Mouse (Mus musculus) frontal cortex, postnatal 36 days (tissue): ENCODE results near the gene Ehd3.
"Not testable (repeated sequence)": the region's sequence is repeated elsewhere in the genome, so short reads cannot be mapped to it uniquely, and the experiment has no call there.

ENCODE experiments used
- DNase-seq, 2 experiments: peaks; one replicate each; pipeline ENCODE4 v3.0.0; 2022; ENCODE audit warnings: low spot score in 2 of 2

Ehd3 gene

GRCm38 (mm10) chr17:73826106-73826505 is 22.2 kb downstream of the Ehd3 start:
- DNase-seq: no peak

DNA sequence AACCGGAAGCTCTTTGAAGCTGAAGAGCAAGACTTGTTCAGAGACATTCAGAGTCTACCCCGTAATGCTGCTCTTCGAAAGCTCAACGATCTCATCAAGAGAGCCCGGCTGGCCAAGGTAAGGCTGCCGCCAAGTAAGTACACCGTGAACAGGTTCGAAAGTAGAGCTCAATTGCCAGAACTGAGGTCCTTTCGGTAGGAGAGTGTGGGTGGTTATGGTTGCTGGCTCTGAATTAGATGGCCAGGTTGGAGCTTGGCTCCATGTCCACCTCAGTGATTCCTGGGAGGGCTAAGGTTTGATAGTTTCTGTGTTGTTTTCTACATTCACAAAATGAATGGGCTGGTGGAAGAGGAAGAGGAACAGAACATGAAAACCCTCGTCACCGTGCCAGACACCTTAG is 23.5 kb downstream of the Ehd3 start:
- no peak for DNase-seq

- DNase-seq: peak in 1 of 2 experiments; percentile 69
Observed at GRCm38 (mm10) chr17:73830511-73830910, 26.6 kb downstream of the Ehd3 start.

GRCm38 (mm10) chr17:73831427-73831826 is 27.5 kb downstream of the Ehd3 start:
- DNase-seq: peak in 1 of 2 experiments; percentile 68

- DNase-seq: peak in 1 of 2 experiments; percentile 50
Observed at GRCm38 (mm10) chr17:73832901-73833300, 29.0 kb downstream of the Ehd3 start.

DNA sequence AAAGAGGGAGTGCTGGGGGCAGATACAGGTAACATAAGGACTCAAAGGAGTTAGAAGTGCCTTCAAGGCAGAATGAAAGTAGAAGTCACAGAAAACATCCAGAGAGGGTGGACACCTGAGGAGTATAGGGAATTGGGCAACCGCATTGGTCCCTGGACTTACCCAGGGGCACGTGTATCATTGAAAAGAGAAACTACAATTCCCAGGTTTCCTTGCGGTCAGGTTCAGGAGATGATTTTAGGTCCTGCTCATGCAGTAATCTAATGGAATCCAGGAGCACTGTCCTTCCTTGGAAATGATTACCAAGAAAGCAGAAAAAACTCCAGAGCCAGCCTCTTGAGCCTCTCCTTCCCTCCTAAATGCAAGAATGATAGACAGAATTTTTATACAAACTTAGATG is 29.5 kb downstream of the Ehd3 start:
- DNase-seq: no peak

- no peak for DNase-seq
Observed at GRCm38 (mm10) chr17:73836601-73837000, 32.7 kb downstream of the Ehd3 start.

DNA sequence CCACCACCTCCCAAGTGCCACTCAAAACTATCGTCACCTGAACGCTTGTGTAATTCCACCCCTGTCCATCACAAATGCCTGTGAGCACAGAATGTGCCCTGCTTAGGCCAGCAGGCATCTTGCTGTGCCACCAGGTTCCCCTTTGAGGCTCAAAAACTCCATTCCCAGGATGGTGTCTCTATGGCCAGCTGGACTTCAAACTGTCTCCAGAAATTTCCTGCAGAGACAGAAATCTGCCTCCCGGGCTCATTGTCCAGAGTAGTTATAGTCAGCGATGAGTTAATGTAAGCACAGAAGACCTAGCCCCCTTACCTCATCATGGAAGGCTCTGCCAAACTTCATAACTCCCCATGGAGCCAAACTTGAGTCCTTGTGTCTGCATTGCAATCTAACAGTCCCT is 33.3 kb downstream of the Ehd3 start:
- no peak for DNase-seq

DNA sequence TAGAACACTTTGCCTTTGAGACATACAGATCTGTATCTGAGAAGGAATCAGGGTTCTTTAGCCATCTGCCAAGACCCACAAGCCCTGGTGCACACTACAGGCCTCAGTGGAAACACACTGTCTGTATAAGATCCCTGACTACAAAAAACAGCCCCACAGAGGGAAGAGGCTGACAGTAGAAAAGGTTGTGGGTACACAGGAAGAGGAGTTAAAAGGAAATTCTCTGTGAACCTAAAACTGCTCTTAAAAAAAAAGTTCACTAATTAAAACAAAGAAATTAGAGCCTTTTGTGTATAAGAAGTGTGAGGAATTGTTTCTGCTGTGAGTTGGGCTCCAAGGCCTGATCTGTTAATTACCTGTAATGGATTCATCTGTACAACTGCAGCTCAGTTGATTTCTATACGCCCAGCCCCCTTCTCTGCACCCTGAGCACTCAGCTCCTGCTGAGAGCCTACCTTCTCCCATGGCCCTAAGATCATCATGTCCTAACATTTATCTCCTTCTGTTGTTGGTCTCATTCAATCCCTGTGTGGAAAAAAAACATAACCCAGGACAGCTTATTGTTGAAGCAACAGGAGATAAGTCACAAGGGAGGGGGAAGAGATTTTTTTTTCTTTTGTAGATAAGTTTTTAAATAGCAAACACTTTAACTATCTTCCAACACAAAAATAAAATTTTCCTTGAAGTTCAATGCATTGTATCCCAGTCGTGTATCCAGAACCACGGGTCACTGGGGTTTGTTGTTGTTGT is 35.3 kb downstream of the Ehd3 start:
- no peak for DNase-seq

DNA sequence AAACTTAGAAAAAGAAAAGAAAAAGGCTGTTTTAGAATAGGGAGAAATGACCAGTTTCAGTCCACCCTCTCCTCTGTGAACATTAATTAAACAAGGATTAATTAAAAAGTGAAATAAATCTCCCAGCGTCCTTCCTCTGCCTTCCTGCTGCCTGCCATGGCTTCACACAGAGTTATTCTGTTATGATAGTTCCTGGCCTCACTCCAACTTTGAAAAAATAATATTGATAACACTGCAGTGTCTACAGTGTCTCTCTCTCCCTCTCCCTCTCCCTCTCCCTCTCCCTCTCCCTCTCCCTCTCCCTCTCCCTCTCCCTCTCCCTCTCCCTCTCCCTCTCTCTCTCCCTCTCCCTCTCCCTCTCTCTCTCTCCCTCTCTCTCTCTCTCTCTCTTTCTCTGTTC is 35.9 kb downstream of the Ehd3 start:
- DNase-seq: not testable (repeated sequence)

GRCm38 (mm10) chr17:73842963-73843362 is 39.0 kb downstream of the Ehd3 start:
- DNase-seq: no peak

DNA sequence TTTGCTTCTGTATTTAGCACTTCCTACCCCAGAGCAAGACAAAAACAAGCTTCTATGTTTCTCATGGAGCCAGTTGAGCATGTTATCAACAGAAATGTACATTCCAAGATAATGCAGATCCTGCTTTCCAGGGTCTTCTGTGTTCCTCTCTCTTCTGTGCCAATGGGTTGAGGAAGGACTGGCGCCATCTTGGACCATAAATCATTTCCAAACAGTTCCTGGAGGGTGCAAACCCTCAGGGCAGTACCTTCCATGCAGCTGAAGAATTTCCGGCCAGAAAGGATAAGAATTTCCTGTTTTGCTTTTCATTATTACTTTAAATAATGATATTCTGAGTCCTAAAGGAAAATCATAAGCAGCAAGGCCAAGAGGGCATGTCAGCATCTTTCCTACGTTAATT is 41.7 kb downstream of the Ehd3 start:
- DNase-seq: no peak

GRCm38 (mm10) chr17:73847399-73847798 is 43.5 kb downstream of the Ehd3 start:
- DNase-seq: no peak

DNA sequence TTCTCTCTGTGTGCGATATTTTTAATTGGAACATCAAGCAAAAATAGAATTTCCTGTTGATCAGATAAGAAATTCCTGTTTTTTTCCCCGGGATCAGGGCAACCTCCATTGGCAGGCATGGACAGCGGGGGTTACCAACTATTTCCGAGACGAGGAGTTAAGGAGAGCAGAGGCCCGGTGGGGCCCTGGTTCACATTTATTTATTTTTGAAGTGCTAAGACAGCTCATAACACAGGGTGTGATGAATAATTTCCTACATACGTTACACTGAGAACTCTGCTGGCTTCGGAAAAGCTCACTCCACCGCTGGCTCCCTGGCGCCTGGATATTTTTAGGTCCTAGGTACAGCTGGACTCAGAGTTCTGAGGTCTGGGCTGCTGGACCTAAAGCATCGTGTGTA is 49.1 kb downstream of the Ehd3 start:
- DNase-seq: no peak

DNA sequence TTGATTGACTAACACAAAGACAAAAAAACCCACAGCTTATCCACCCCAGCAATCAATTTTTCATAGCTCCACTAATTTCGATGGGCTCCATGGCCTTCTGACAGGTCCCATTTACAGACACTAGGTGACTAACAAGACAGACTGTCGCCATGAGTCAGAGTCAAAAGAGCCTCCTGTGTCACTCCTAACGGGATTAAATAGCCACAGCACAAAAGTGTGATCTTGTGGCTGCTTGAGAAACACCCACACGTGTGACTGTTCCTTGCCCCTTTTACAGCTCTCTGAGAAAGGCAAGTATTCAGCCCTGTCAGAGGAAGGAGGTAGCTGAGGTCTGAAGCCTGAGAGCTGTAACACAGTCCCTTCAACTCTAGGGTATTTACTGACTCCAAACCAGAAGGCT is 49.8 kb downstream of the Ehd3 start:
- DNase-seq: peak in 1 of 2 experiments; percentile 6

- DNase-seq: no peak
Observed at GRCm38 (mm10) chr17:73869008-73869685, 65.2 kb downstream of the Ehd3 start.

DNA sequence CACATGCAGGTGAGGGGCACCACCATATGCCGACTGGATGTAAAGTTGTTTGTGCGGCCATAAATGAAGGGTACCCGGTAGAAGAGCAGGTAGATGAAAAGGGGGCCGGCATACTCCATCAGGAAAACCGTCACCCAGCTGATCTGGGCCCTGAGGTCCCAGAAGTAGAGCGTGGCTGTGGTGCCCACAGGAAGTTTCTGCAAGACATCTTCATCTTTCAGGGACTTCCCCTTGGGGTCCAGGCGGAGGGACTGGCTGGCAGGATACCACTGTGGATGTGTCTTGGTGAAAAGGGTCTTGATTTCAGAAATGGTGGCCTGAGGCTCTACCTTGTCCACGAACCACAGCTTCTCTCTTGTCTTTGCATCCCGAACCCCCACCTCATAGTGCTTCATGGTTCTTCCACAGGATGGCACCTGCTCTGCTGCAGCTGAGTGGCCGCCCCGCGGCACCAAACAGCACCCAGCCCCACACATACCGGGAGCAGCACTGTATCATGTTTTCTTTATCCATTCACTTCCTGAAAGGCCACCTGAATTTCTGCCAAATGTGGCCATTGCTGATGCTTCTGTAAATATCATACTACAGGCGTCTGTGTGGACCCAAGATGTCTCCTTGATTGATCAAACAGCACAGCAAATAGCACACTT is 67.1 kb downstream of the Ehd3 start:
- no peak for DNase-seq

- no peak for DNase-seq
Observed at GRCm38 (mm10) chr17:73875268-73875667, 71.3 kb downstream of the Ehd3 start.

DNA sequence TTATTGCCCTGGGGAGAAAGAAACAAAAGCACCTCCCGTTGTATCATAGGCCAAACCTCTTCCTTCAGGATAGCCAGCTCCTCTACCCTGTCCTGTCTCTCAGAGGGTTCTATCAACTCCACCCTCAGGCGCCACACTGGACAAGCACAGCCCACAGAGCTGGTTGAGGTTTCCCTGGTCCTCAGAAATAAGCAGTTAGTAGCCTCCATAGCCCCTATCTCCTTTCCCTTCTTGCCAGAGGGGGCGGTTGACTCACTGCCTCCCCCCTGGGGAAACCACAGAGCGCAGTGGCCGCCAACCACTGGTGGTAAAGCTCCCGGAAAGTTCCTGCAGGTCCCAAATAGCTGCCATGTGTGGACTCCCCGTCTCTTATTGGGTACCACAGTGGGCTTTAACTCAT is 71.7 kb downstream of the Ehd3 start:
- DNase-seq: no peak

DNA sequence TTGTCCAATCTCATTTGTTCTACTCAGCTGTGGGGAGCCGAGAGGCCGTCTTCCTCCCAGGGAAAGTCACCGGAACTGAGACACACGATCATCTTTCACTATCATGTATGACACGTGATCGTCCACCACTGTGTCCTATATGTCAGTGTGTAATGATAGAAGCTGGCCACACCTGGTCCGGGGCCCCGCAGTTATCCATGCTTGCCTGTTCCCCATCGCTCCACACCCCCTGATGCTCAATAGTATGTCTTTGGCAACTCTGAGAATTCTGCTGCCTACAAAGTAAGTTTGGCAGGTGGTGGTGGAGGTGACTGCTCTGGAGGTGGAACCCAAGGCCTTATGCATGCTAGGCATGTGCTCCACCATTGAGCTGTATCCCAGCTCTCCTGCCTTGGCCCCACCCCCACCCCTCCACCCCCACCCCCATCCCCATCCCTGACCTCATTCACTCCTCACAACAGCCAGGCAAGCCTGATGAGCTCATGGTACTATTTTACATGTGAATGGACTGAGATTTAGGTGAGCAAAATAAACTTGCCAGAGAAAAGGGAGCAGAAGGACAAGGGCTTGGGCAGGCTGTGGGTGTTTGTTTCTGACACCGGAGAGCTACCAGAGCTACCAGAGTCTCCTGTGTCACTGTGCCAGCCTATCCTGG is 75.5 kb downstream of the Ehd3 start:
- DNase-seq: no peak

DNA sequence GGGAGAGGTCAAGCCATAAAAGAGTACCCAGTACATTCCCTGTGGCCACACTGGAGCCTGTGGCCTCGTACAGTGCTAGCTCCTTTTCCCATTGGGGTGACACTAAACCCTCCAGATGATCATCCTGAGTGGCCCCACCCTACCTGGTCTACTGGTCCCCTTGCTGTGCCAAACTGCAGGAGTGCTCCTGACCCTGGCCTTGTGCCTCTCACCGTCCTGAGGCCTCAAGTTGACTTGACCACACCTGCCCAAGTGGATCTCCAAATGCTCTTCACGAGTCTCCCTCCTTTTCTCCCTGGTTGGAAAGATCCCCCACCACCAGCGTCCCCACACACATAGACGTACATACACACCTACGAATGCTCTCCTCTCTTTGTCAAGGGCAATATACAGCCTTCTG is 76.4 kb downstream of the Ehd3 start:
- DNase-seq: no peak

GRCm38 (mm10) chr17:73881295-73881694 is 77.4 kb downstream of the Ehd3 start:
- DNase-seq: no peak
